Mouse (Mus musculus): ENCODE data around the gene Pnpla7.

Pnpla7 gene

DNA sequence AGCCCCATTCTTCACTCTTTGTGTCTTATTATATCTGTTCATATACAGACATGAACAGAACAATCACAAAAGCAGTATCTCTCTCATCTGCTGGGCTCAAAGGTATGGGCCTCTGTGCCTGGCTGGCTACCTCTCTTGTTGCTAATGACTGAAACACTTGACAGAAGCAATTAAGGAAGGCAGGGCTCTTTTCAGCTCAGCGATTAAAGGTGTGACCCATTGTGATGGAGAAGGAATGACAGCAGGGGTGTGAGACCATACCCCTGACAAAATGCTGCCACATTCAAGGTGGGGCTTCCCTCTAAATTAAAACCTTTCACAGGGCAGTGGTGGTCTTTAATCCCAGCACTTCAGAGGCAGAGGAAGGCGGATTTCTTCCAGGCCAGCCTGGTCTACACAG, 11.9 kb downstream of the Pnpla7 start:
- no peak for DNase-seq (ENCODE audit: extremely low read depth, low read depth, low spot score)

DNA sequence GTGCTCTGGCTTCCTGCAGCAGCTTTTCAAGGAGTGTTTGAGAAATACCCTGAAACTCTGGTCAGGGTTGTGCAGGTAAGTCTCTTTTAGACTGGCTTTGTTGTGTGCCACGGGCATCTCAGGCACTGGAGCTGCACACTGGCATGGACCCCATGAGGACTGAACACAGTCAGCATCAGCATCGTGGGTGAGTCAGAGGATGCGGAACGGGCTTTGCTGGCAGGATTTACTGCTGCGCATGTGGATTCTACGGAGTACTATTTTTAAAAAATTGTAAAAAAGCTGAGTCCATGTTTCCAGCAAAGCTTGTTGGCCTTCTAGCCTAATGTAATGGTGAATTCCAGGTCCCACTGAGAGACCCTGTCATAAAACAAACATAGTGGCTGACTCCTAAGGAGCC, 19.5 kb downstream of the Pnpla7 start:
- no peak for DNase-seq (ENCODE audit: extremely low read depth, low read depth, low spot score)

DNA sequence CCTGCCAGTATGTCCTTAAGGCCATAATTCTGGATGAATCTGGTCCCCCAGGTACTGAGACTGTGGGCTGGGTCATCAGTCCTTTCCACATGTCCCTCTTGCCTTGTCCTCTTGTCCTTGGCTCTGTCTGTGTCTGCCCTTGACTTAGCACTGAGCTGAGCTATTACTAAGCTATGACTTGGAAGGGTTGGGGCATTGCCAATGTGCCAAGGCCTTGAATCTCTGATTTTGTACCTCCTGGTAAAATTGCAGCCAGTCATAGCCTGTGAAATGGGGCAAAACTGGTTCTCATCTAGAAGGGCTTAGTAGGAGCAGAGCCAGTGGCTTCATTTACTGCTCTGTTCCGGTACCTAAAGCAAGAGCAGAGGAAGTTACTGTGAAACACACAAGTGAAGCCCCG, 20.6 kb downstream of the Pnpla7 start:
- no peak for DNase-seq (ENCODE audit: extremely low read depth, low read depth, low spot score)

DNA sequence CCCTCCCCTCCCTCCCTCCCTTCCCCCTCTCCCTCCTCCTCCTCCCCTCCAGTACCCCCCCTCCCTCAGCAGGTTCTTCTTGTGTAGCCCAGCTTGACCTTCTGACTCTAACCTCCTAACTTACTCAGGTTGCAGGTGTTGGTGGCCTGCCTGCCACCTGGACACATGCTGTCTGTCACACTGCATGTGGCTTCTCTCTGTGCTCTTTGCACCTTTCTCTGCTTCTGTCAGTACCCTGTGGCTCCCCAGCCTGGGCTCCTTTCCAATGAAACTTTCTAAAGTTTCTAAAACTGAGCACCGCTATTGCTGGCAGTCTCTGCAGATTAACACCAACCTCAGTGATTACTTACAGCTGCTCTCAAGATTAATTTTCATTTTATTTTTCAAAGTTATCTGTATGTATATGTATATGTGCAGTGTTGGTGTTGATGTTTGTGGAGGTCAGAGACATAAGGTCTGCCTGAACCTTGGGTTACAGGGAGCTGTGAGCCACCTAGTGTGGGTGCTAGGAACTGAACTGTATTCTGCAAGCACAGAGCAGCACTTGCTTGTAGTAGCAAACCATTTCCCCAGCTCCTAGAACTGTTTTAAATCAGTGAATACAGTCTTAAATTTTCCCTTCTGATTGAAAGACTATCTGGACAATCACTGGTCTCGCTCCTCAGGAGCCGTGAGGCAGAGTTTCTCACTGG, 24.9 kb downstream of the Pnpla7 start:
- DNase-seq (ENCODE audit: extremely low read depth, low read depth, low spot score): no peak

DNA sequence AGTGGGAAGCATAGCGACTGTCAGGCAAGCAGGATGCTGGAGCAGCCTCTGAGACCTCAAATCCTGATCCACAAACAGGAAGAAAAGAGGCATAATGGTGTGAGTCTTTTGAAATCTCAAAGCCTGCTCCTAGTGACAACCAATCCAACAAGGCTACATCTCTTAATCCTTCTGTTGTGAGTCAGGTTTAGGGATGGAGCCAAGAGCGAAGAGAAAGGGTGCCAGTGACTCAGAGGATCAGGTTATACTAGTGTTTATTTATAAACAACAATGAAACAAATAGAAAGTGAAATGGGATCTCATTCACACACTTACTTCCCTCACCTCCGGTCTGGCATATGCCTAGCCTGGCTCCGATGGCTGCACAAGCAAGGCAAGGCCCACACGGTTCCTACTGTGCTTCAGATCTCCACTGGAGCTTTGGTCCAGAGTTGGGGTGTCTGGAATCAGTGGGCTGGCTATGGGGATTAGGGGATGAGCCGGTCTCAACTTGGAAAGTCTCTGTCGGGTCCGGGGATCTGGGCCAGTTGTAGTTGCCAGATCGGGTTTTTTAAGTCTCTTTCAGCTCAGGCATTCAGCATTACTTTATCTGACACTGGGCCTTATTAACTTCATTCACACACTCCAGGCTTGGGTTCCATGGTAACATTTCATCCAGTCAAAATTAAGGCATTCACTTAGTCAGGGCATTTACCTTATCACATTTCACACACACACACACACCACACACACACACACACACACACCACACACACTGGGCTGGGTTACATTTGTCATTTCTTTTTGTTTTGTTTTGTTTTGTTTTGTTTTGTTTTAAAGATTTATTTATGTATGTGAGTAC, 28.3 kb downstream of the Pnpla7 start:
- no peak for DNase-seq (ENCODE audit: extremely low read depth, low read depth, low spot score)

DNA sequence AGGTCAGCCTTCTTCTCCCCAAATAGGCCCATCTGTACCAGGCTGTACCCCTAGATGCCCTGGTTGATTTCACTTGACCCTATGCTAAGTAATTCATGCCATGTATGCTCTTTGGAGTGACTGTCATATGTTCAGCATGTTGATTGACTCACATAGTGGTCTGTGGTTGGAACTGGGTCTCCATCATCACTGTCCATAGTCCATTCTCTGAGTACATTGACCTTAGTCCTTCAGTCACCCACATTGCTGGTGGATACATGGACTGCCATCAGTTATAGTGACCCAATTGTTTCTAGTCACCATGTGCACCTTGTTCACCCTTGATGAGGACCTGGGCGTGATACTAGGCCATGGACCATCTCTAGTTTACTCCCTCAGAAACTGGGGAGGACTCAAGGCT, 30.9 kb downstream of the Pnpla7 start:
- no peak for DNase-seq (ENCODE audit: extremely low read depth, low read depth, low spot score)

DNA sequence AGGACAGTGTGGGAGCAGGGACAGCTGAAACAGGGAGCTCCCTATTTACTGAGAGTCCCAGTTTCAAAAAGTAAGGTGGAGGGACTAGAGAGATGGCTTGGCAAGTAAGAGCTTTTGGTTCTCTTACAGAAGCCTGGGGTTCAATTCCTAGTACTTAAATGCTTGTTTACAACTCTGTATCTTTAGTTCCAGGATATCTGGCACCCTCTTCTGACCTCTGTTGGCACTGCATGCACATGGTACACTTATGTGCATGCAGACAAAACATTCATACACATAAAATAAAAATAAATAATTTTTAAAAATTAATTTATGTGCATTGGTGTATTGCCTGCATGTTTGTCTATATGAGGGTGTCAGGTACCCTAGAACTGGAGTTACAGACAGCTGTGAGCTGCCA, 32.4 kb downstream of the Pnpla7 start:
- DNase-seq (ENCODE audit: extremely low read depth, low read depth, low spot score): no peak

DNA sequence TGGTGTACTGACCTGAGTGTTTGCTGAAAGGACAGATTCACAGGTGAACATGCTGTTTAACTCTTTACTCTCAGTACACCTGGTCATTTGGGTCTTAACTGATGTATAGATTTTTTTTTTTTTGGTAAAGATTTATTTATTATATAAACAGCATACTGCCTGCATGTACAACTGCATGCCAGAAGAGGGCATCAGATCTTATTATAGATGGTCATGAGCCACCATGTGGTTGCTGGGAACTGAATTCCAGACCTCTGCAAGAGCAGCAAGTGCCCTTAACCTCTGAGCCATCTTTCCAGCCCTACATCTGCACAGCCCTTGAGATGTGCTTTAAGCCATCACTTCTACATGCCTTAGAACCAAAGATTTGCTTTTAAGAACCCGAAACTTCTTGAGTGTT, 46.8 kb downstream of the Pnpla7 start:
- DNase-seq (ENCODE audit: extremely low read depth, low read depth, low spot score): no peak

DNA sequence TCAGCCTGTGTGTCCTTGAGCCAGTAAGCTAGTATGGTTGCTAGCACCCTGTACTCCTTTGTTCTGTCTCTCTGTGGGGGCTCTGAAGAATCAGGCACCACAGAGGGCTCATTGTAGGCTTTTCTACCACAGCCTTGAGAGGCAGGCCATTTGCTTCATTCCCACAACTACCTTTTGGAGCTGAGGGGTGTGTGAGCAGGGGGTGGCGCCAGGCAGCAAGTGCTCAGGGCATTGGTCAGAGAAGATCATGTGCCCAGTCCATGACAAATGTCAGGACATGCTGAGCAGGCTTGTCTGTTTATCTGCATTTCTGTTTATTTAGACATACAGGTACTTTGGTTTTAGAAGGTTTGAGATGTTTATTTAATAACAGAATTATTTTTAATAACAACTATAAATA, 49.3 kb downstream of the Pnpla7 start:
- no peak for DNase-seq (ENCODE audit: extremely low read depth, low read depth, low spot score)

DNA sequence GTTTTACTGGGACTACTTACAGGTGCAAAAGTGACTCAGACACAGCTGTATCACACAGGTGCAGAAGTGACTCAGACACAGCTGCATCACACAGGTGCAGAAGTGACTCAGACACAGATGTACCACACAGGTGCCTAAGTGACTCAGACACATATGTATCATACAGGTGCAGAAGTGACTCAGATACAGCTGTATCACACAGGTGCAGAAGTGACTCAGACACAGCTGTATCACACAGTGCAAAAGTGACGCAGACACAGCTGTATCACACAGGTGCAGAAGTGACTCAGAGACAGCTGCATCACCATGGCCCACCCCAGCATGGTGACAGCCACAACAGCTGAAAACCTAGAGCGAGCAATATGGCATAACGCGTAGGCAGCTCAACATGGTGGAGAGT, 59.2 kb downstream of the Pnpla7 start:
- no peak for DNase-seq (ENCODE audit: extremely low read depth, low read depth, low spot score)

DNA sequence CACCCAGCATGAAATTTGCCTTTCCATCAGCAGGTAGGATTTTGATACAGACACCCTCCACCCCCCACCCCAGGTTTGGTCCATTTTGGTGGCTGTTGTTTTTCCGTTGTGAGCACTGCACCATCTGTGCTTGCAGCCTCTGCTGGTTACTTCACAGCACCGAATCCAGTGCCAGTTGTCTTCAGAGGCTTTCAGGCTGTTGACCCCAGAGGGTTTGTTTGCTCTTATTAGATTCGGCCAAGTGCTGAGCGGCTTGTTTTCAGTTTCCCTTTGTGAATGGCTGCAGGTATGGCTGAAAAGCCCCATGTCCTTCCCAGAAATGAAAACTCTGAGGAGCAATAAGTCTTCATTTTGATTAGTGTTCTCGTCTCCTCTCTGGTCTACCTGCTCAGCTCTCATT, 64.3 kb downstream of the Pnpla7 start:
- no peak for DNase-seq (ENCODE audit: extremely low read depth, low read depth, low spot score)

DNA sequence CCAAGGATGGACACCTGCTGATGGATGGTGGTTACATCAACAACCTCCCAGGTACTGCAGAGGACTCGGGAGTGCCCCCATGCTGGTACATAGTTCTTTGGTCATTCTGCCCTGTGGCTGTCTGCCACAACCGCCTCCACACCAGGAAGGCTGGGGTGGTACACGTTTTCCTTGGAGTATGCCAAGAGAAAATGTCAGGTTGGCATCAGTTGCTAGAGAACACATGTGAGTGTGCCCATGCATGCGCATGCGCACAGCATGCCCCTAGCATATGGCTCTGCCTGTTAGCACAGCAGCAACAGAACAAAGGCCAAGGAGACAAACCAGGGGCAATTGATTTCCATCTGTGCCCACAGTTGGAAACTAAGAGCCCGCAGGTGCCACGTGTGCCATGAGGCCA, 75.1 kb downstream of the Pnpla7 start:
- DNase-seq (ENCODE audit: extremely low read depth, low read depth, low spot score): no peak

DNA sequence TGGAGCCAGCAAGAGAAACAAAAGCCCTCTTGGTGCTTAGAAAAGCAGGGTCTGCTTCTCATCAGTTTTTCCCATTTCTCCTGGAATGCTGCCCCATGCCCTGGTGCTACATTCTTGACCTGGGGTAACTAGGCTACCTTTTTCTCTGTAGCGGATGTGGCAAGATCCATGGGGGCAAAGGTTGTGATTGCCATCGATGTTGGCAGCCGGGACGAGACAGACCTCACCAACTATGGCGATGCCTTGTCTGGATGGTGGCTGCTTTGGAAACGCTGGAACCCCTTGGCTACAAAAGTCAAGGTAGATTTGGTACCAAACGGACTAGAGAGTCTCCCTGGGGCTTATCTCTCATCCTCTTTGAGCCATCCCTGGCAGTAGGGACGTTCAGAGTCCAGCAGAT, 75.6 kb downstream of the Pnpla7 start:
- DNase-seq (ENCODE audit: extremely low read depth, low read depth, low spot score): no peak

DNA sequence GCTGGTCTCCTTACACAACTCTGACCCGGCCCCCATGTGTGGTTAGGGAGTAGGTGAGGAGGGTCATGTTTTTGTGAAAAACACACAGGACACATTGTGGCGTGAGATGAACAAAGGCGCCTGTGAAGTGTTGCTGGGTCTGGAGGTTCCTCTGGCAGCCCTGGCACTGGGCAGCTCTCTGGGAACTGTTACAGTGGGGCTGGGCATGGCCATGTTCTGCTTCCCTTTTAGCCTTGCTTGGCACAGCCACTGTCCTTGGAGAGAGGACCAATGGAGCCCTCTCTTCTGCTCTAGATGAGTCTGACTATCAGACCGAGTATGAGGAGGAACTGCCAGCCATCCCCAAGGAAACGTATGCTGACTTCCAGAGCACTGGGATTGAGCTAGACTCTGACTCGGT, 77.3 kb downstream of the Pnpla7 start:
- no peak for DNase-seq (ENCODE audit: extremely low read depth, low read depth, low spot score)

DNA sequence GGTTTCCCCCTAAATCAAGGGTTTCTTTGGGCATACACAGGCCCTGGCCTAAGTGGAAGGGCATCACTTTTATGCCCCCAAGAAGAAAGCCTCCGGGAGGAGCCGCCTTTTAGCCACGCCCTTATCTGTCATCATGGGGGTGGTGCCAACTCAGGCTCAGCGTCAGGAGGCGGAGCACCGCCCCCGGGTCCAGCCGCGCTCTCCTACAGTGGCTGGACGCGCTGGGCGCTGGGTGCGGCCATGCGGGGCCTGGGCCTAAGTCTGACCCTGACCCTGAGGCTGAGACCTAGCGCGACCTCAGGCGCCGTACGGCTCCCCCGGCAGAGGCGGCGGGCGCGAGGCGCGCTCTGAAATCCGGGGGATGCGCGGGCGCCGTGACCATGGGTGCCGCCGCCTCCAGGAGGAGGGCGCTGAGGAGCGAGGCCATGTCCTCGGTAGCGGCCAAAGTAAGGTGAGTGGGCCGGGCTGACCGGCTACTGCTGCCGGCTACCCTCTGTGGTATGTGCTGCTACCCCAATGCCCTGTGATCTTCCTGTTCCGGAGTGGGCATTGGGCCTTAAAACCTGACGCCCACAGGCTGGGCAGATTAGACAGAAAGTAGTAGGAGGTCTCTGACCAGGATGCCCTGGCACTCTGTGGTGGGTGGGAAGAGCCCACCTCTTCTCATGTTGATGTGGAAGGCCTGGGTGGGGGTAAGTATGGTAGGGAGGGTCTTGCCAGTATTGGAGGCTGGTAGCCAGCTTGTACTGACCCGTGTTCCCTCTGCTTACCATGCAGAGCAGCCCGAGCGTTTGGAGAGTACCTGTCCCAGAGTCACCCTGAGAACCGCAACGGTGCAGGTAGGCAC, 78.6 kb downstream of the Pnpla7 start, which contains the start of gene Nsmf:
Nsmf (plus strand) TSS at position 135 of the 847 bp plus-strand sequence.
- DNase-seq (ENCODE audit: extremely low read depth, low read depth, low spot score): no peak

DNA sequence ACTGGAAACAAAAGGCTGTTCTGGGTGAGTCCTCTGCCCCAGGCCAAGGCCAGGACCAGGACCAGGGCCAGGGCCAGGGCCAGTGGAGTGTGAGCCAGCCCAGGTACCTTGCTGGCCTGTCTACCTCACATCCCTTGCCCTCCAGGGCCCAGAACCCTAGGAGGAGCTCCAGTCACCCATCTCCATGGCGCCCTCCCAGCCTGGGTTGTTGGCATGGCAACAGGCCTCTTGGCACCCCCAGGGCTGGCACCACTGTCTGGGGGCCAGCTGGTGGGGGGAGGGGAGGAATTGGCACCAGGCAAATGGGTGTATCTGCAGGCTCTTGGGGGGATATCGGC, 79.2 kb downstream of the Pnpla7 start:
- DNase-seq (ENCODE audit: extremely low read depth, low read depth, low spot score): no peak

DNA sequence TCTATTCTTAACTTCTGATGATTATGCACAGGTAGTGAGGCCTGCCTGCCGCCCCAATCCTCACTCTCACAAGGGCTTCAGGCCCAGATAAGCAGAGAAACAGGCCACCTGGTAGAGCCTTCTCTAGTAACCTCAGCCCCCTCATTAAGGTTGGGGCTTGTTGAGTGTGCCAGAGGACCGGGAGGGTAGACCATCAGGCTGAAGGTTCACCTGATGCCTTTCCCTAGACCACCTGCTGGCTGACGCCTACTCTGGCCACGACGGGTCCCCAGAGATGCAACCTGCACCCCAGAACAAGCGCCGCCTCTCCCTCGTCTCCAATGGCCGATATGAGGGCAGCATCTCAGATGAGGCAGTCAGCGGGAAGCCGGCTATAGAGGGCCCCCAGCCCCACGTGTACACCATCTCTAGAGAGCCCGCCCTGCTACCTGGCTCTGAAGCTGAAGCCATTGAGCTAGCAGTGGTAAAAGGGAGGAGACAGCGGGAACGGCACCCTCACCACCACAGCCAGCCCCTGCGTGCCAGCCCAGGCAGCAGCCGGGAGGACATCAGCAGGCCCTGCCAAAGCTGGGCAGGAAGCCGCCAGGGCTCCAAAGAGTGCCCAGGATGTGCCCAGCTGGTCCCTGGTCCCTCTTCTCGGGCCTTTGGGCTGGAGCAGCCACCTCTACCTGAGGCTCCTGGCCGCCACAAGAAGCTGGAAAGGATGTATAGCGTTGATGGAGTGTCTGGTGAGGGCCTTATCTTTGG, 79.7 kb downstream of the Pnpla7 start:
- DNase-seq (ENCODE audit: extremely low read depth, low read depth, low spot score): no peak

DNA sequence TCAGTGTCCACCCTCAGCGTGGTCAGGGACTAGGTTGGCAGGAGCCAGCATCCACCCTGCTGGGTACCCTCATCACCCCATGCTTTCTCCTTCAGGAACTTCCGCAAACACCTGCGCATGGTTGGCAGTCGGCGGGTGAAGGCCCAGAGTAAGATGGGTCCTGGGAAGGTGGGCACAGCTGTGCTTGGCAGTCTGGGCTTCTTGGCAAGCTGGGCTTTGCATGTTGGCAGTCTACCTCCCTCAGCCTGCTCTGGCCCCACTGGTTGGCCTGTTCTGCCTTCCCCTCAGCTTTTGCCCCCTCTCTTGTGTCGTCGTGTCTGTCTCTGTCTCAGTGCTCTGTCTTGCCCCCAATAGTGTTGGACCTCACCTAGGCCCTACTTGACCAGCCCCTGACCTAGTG, 83.1 kb downstream of the Pnpla7 start:
- DNase-seq (ENCODE audit: extremely low read depth, low read depth, low spot score): no peak

DNA sequence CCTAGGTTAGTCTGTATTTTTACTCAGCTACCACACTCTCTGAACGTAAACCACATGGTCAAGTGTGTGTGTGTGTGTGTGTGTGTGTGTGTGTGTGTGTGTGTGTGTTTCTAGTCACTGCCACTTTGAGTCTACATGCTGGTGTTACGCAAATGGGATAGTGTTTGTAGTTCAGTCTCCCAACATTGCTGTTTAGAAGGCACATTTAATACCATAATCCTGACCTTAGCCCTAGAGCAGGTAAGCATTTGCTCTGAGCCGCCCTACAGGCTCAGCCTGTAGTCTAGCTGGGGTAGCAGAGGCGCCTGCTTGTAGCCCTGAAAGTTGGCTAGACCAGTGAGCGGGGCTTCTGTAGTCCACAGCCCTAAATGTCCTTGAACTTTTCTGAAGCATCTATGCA, 87.7 kb downstream of the Pnpla7 start:
- no peak for DNase-seq (ENCODE audit: extremely low read depth, low read depth, low spot score)

DNA sequence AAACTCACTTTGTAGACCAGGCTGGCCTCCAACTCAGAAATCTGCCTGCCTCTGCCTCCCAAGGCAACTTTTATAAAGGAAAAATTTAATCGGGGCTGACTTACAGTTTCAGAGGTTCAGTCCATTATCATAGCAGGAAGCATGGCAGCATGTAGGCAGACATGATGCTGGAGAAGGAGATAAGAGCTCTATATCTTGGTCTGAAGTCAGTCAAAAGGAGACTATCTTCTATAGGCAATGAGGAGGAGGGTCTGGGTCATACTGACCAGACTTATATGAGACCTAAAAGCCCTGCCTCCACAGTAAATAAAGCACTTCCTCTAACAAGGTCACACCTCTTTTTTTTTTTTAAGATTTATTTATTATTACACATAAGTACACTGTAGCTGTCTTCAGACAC, 88.5 kb downstream of the Pnpla7 start:
- no peak for DNase-seq (ENCODE audit: extremely low read depth, low read depth, low spot score)

DNA sequence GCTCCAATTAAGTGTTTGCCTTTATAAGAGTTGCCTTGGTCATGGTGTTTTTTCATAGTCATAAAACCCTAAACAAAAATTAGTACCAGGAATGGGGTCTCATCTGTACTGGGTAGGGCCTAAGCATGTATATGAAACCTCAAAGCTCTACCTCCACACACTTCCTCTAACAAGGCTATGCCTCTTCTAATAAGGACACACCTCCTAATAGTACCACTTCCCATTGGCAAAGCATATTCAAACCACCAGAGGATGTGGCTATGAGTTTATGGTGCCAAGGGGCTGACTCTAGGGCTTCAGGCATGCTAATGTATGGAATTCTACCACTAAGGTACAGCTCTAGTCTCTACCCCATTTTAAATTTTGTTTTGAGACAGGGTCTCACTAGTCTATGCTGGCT, 89.7 kb downstream of the Pnpla7 start:
- no peak for DNase-seq (ENCODE audit: extremely low read depth, low read depth, low spot score)

All from fat pad, adult 2 months (tissue).